Mouse (Mus musculus): ENCODE measurements at regions not wholly inside any gene's neighbourhood (a gene's known extent, or its start where the extent isn't known, plus 50 kb on each side); places are given as distances from the start of the nearest gene placed in this dataset.
"Not testable (repeated sequence)": the region's sequence is repeated elsewhere in the genome, so short reads cannot be mapped to it uniquely, and the experiment has no call there.

GRCm38 (mm10) chr19:29869526-29869925 lies 55.4 kb upstream of the Il33 start:
- no peak for DNase-seq

DNA sequence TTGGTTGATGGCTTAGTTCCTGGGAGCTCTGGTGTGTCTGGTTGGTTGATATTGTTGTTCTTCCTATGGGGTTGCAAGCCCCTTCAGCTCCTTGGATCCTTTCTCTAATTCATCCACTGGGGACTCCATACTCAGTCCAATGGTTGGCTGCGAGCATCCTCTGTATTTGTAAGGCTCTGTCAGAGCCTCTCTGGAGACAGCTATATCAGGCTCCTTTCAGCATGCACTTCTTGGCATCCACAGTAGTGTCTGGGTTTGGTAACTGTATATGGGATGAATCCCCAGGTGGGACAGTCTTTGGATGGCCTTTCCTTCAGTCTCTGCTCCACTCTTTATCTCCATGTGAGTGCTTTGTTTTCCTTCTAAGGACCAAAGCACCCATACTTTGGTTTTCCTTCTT lies 55.9 kb upstream of the Ranbp6 start:
- not testable (repeated sequence) for DNase-seq

DNA sequence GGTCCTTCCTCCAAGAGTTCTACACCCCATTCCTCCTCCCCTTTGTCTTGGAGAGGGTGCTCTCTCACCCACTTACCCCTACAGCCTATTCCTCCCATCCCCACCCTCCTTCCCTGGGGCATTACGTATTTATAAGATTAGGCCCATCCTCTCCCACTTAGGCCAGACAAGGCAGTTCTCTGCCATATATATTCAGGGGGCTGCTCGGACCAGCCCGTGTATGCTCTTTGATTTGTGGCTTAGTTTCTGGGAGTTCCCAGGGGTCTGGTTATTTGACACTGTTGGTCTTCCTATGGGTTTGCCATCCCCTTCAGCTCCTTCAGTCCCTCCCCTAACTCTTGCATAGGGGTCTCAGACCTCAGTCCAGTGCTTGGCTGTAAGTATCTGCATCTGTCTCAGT lies 54.0 kb upstream of the Ranbp6 start:
- no peak for DNase-seq

DNA sequence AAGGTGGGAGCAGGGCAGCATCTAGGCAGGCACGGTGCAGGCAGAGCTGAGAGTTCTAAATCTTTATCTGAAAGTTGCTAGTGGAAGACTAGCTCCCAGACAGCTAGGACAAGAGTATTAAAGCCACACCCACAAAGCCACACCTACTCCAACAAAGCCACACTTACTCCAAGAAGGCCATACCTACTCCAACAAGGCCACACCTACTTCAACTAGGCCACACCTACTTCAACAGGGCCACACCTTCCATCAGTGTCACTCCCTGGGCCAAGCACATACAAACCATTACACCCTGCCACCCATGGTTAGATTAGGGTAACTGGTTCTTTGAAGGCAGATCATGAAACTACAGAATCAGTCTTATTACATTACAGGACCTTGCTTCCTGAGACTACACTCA lies 52.4 kb upstream of the Ranbp6 start:
- no peak for DNase-seq

- peak in 1 of 2 experiments; percentile 20 for DNase-seq
These were observed 50.0 kb upstream of the Ranbp6 start for GRCm38 (mm10) chr19:29862808-29863207.
